Mouse (Mus musculus) embryonic fibroblast, embryonic 13.5 days (primary cell): Measurements from ENCODE around the gene Mmp23.

Source experiments
- CTCF ChIP-seq: IDR thresholded peaks from 2 replicates; pipeline ENCODE4 v1.5.1; 2011; ENCODE audit warnings: mild to moderate bottlenecking, control low read depth, low read length, moderate library complexity, borderline replicate concordance; ENCODE audit not compliant: insufficient read depth
- POLR2A ChIP-seq: IDR thresholded peaks from 2 replicates; pipeline ENCODE4 v1.6.1; 2011; ENCODE audit warnings: low read depth, mild to moderate bottlenecking, control low read depth, low read length, moderate library complexity

DNA sequence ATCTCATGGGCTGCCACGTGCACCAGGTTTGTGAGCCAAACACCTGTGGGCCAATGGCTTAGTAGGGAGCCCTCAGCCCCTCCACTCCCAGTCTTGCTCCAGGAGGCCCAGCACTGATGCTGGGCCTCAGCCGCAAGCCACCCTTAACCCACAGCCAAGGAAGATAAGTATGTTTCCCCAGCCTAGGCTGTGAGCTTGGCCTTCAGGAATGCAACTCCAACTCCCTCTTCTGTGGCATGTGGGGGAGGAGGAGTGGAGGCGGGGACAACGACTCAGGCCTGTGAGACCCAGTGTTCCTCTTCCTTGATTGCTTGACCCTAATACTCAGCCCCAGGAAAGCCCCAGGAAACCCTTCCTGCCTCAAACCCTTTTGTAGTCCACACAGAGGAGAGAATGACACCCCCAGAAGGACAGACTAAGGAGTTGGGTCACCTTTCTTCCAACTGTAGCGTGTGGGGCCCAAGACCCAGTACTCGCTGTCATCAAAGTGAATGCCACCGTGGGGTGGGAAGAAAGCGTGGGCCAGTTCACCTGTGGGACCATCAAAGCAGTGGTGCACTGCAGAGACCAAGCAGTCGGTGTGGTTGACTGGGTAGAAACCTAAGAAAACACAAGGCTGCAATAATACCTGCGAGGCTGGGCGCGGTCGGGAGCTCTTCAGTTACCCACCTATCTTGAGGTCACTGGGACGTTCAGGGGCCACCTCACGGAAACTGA lies 1.5 kb downstream of the Mmp23 start:
- no peak for TF ChIP-seq CTCF
- TF ChIP-seq POLR2A: 0 out of 2 replicates have a peak, but pooled peaks have one; percentile 45
